Mouse (Mus musculus) left cerebral cortex, postnatal 36 days (tissue): Measurements from ENCODE around the gene Acot7. TPM values are rescaled to one million over a fixed set of nuclear protein-coding genes. Genes with fewer than 3 reads are reported as not detected.

Experiments used
- DNase-seq, 2 experiments: peaks; one replicate each; pipeline ENCODE4 v3.0.0; 2021 to 2022; ENCODE audit warnings: low spot score in 2 of 2, mixed read lengths in 1 of 2
- intact Hi-C: fragments of 180-260 bp; cut with DNase I; formaldehyde crosslinking; loops from one replicate; pipeline ENCODE4 v1.15.1; 2025
- total RNA-seq, 2 experiments: library from RNA; stranded (reverse); gene quantifications; 2 replicates each; pipeline ENCODE4 v1.2.3; 2021

The Acot7 gene
- total RNA-seq, 2 experiments from 2014 or later = 295 to 323 TPM

DNA sequence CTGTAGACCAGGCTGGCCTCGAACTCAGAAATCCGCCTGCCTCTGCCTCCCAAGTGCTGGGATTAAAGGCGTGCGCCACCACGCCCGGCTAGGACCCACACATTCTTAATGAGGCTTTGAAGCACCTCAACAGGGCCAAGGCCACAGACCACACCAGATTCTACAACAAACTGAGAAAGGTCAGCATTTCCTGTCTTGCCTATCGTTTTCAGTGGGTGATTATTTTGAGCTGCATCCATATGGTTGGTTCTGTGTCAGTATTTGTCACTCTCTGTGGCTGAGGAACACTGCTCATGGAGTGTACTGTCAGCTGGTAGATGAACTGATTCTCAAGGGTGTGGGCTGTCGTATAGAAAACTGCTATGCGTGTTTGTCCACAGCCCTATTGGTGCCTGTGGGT is 18.3 kb downstream of the Acot7 start:
- intact Hi-C loops = no loop called here

GRCm38 (mm10) chr4:152197545-152197944 is 19.6 kb downstream of the Acot7 start:
- intact Hi-C loops = no loop called here
- DNase-seq = no peak

More for the DNA sequence above, 18.3 kb downstream of the Acot7 start:
- no peak for DNase-seq

GRCm38 (mm10) chr4:152199617-152200016 is 21.7 kb downstream of the Acot7 start:
- intact Hi-C loops = no loop called here
- DNase-seq = no peak

DNA sequence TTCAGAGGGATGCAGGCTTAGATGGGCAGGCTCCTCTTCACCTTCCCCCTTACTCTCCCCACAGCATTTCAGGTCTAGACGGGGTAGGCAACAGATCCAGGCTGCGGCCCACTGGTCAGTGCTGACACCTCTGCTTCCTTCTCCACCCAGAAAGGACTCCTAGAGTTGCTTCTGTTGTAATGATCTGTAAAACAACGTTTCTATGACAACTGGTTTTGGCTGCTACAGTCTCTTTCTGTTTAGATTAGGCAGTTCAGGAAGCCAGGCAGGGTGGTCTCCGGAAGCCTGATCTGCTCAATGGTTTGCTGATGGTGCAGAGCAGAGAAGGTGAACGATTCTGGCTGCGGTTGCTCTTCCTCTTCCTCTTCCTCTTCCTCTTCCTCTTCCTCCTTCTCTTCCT is 23.6 kb downstream of the Acot7 start:
- DNase-seq = no peak
- intact Hi-C loops = no loop called here

- intact Hi-C loops = no loop called here
- no peak for DNase-seq
These were observed 24.5 kb downstream of the Acot7 start for GRCm38 (mm10) chr4:152202418-152202817.

GRCm38 (mm10) chr4:152202905-152203304 is 25.0 kb downstream of the Acot7 start:
- intact Hi-C loops = no loop called here
- DNase-seq = peak; percentile 57 to 64

DNA sequence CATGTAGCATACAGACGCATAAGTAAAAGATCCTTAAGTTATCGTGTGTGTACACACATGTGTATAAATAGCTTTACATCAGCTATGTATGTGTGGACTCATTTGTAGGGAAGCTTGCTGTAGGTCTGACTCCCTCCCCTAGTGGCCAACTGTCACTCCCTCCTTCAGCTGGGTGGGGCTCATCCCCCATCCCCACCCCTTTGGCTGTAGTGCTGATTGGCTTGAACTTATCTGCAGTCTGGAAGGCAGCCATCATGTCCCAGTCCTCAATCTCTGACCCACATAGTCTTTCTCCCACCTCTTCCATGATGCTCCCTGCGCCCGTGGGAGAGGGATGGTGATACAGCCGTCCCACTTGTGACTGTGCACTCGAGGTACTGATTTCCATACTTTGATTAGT is 26.7 kb downstream of the Acot7 start:
- no peak for DNase-seq
- intact Hi-C loops = no loop called here

DNA sequence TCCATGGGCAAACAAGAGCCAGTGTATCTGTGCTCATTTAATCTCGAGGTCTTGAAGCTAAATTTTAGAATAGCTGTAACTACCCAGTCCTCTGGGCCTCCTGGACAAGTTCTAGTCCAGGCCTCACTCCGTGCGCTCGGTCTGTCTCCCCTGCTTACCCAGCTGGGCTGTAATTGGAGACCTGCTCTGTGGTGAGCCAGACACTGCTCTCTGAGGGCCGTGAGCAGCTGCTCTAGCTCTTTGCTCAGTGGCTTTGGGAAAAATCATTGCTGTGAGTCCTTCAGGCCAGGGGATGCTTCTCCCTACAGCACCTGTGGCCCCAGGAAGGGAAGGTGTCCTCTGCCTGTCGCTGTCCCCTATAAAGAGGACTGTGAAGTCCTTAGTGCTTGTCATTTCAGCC is 28.3 kb downstream of the Acot7 start:
- no peak for DNase-seq
- intact Hi-C loops = no loop called here

DNA sequence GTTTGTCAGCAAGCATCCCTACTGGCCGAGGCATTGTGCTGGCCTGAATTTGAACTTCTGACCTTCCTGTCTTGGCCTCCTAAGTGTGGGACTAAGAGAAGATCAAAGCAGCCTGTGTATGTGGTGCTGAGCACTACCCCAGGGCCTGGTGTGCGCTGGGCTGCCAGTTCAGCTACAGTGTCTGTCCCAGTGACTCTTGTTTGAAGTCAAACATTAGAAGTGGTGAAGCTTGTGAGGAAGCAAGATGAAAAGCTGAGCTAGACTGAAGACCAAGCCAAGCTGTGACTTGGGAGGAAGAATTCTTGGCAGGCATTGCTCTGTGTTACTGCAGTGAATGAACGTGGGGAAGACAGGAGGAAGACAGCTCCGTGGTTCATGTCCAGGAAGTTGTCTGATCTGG is 31.7 kb downstream of the Acot7 start:
- no peak for DNase-seq
- intact Hi-C loops = no loop called here

DNA sequence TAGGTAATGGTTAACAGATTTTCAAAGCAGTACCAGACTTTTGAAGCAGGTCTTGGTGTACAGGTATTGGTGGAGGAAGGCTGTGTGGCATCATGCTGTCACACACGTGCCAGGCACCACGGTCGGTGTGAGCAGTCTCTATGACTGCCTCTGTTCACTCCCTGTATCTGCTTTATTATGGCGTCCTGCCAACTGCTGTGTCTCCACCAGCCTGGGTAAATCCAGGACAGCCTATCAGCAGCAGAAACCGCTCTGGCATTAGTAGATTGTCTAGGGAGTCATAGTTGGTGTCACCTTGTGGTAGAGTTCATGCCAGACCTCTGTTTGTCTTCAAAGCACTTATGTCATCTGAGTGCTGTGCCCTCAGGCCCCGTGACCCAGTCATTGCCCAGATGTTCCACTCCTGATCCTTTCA is 34.2 kb downstream of the Acot7 start:
- no peak for DNase-seq
- intact Hi-C loops = loop anchor here (2.0 kb wide), 1 partner anchor 39 kb away; no protein-coding TSS in a partner anchor

- DNase-seq = peak; percentile 50 to 69
- intact Hi-C loops = loop anchor here (2.0 kb wide), 1 partner anchor 40 kb away; no protein-coding TSS in a partner anchor
These were observed 34.6 kb downstream of the Acot7 start for GRCm38 (mm10) chr4:152212531-152212930.

GRCm38 (mm10) chr4:152212974-152213373 is 35.0 kb downstream of the Acot7 start:
- DNase-seq = peak in 1 of 2 experiments; percentile 49
- intact Hi-C loops = loop anchor here (2.0 kb wide), 1 partner anchor 40 kb away; no protein-coding TSS in a partner anchor

- peak; percentile 89 to 94 for DNase-seq
These were observed 36.0 kb downstream of the Acot7 start for GRCm38 (mm10) chr4:152213760-152214480.

DNA sequence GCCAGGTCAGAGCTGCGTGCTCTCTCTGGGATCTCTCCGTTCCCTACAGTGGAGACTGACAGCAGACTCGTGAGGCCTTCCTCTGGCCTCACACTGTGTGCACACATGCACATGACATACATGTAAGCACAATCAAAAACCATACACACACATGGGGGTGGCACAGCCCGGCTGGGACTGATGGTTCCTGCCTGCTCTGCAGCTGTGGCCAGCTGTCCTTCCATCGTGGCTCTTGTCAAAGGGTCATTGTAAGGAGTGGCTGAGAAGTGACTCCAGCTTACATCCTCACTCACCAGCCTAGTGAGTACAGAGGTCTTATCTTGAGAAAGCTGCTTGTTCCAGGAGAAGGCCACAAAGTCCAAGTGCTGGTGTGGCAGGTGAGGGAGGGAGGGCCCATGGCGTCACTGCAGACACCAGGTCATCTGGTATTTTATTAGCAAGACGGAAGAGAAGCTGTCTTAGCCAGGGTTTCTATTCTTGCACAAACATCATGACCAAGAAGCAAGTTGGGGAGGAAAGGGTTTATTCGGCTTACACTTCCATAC is 37.0 kb downstream of the Acot7 start:
- DNase-seq = no peak
- intact Hi-C loops = loop anchor here (1.0 kb wide), 1 partner anchor 69 kb away; no protein-coding TSS in a partner anchor

More at GRCm38 (mm10) chr4:152213760-152214480, 36.0 kb downstream of the Acot7 start:
- intact Hi-C loops = loop anchor here (1.0 to 2.0 kb wide), 2 partner anchors 41 to 70 kb away; no protein-coding TSS in a partner anchor

DNA sequence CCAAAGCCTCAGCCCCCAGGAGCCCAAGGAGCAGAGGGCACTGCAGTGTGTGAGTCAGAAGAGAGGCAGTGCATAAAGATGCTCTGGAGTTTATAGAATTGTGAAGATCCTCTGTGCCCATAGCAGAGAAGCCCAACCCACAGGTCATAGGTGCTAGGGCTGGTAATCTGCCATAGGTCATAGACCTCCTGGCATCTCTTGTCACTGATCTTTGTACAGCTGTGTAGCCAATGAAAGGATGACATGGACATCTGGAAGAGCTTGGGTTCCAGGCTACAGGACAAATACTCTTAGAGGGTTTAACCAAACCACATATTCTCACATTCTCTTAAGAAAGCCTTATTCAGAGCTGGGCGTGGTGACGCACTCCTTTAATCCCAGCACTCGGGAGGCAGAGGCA is 41.7 kb downstream of the Acot7 start:
- intact Hi-C loops = no loop called here

DNA sequence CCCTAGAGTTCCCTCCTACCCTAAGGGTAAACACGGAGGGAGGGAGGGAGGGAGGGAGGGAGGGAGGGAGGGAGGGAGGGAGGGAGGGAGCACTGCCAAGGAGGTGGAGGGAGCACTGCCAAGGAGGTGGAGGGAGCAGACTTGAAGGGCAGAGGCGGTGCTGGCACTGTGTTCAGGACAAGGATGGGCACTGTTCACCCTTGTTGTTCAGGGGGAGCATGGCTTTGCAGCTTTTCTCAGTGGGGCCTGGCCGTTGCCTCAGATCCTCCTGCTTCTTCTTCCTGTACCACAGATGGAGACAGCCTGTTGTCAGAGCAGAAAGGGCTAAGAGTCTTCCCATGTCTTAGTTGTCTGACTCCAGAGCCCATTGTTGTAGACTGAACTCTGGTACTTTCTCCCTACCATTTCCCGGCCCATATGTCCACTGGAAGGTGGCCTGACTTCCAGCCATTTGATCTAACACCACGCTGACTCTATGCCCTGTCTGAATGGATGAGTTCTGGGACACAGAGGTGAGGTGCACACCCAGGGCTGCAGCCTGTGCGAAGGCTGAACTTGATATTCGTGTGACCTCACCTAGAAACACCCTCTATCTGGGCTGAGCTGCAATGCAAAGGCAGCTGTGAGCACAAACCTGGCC is 43.0 kb downstream of the Acot7 start:
- intact Hi-C loops = no loop called here
- DNase-seq = no peak

More for the DNA sequence above, 41.7 kb downstream of the Acot7 start:
- DNase-seq = no peak

- no peak for DNase-seq
- intact Hi-C loops = no loop called here
These were observed 43.5 kb downstream of the Acot7 start for GRCm38 (mm10) chr4:152221411-152221887.

GRCm38 (mm10) chr4:152222111-152222510 is 44.2 kb downstream of the Acot7 start:
- intact Hi-C loops = no loop called here
- DNase-seq = no peak

DNA sequence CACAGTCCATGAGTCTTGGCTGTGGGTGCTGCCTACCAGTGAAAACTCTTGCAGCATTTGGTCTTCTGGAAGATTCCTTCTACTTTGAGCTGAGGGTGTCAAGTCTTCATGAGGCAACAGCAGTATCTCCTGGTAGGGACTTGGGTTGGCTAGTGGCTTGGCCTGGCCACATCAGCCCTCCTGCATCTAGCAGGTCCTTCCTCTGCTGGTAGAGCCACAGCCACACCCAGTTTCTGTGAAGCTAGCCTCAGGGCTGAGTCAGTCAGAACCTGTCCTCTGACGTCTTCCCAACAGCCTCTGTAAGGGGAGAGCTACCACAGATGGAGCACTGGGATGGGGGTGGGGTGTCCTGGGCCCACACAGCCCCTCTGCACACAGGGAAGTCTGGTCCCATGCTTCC is 44.6 kb downstream of the Acot7 start:
- DNase-seq = no peak
- intact Hi-C loops = no loop called here

- intact Hi-C loops = no loop called here
- no peak for DNase-seq
These were observed 46.2 kb downstream of the Acot7 start for GRCm38 (mm10) chr4:152224156-152224555.
